Mouse (Mus musculus) testis, adult 2 months (tissue): ENCODE results near the gene Ddi2.

Source experiments
- CTCF ChIP-seq: fragments of 200-500 bp; IDR thresholded peaks from 2 replicates; pipeline ENCODE4 v1.5.1; 2012; ENCODE audit warnings: low read depth, mild to moderate bottlenecking, inconsistent platforms, low read length, moderate library complexity; ENCODE audit not compliant: control insufficient read depth, insufficient read depth, insufficient replicate concordance
- POLR2A ChIP-seq: fragments of 200-500 bp; IDR thresholded peaks from 2 replicates; pipeline ENCODE4 v1.6.1; 2012; ENCODE audit warnings: low read depth, mild to moderate bottlenecking, inconsistent platforms, low read length, moderate library complexity; ENCODE audit not compliant: control insufficient read depth

DNA sequence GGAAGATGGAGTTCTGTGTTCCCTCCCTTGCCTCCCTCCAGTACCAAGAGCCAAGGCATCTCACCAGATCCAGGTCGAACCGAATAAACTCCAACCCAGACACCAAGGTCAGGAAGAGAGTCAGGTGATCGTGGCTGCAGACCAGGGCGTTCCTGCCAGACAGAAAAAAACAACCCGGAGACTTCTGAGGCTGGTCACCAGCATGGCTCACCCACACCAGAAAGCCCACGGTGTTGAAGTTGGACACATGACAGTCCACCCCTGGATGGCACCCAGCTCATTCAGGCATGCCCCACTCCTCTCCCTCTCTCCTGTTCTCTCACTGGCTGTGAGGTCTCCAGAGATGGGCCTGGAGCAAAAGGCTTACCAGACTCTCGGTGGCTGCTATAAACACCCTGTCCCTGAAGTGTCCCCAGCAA is 81.9 kb downstream of the Ddi2 start:
- no peak for TF ChIP-seq CTCF
- no peak for TF ChIP-seq POLR2A
